Mouse (Mus musculus): ENCODE measurements at regions not wholly inside any gene's neighbourhood (a gene's known extent, or its start where the extent isn't known, plus 50 kb on each side); places are given as distances from the start of the nearest gene placed in this dataset.

GRCm38 (mm10) chr5:107035376-107035775 is 71.3 kb downstream of the Cdc7 start:
- no peak for DNase-seq (ENCODE audit: low spot score in 2 of 2)

- DNase-seq (ENCODE audit: low spot score in 2 of 2): no peak
Measured at GRCm38 (mm10) chr5:107035782-107036181, 71.7 kb downstream of the Cdc7 start.

- DNase-seq (ENCODE audit: low spot score in 2 of 2): no peak
Measured at GRCm38 (mm10) chr5:107036475-107036874, 72.4 kb downstream of the Cdc7 start.

GRCm38 (mm10) chr5:107037087-107037486 is 73.0 kb downstream of the Cdc7 start:
- no peak for DNase-seq (ENCODE audit: low spot score in 2 of 2)

GRCm38 (mm10) chr5:107039340-107039739 is 75.2 kb downstream of the Cdc7 start:
- DNase-seq (ENCODE audit: low spot score in 2 of 2): no peak

GRCm38 (mm10) chr5:107039956-107040355 is 75.8 kb downstream of the Cdc7 start:
- DNase-seq (ENCODE audit: low spot score in 2 of 2): no peak

GRCm38 (mm10) chr5:107040489-107040888 is 76.4 kb downstream of the Cdc7 start:
- DNase-seq (ENCODE audit: low spot score in 2 of 2): no peak

- no peak for DNase-seq (ENCODE audit: low spot score in 2 of 2)
Measured at GRCm38 (mm10) chr5:107045163-107045562, 81.0 kb downstream of the Cdc7 start.

- DNase-seq (ENCODE audit: low spot score in 2 of 2): no peak
Measured at GRCm38 (mm10) chr5:107046501-107046931, 82.4 kb downstream of the Cdc7 start.

- no peak for DNase-seq (ENCODE audit: low spot score in 2 of 2)
Measured at GRCm38 (mm10) chr5:107048607-107049006, 84.5 kb downstream of the Cdc7 start.

- no peak for DNase-seq (ENCODE audit: low spot score in 2 of 2)
Measured at GRCm38 (mm10) chr5:107050076-107050475, 86.0 kb downstream of the Cdc7 start.

GRCm38 (mm10) chr5:107051868-107052267 is 87.7 kb downstream of the Cdc7 start:
- DNase-seq (ENCODE audit: low spot score in 2 of 2): peak in 1 of 2 experiments; percentile 43

- no peak for DNase-seq (ENCODE audit: low spot score in 2 of 2)
Measured at GRCm38 (mm10) chr5:107054900-107055452, 90.9 kb downstream of the Cdc7 start.

- no peak for DNase-seq (ENCODE audit: low spot score in 2 of 2)
Measured at GRCm38 (mm10) chr5:107055455-107055854, 91.3 kb downstream of the Cdc7 start.
